Mouse (Mus musculus) cerebellum, postnatal 4 days (tissue): ENCODE results near the gene Acap3.

Experiments
- DNase-seq, 2 experiments: peaks; one replicate each; pipeline ENCODE4 v3.0.0; 2022; ENCODE audit warnings: low spot score in 2 of 2, mixed read lengths in 1 of 2

Acap3 gene

GRCm38 (mm10) chr4:155932031-155932430, 40.4 kb downstream of the Acap3 start:
- no peak for DNase-seq

- DNase-seq = peak in 1 of 2 experiments; percentile 11
These were observed 51.4 kb downstream of the Acap3 start for GRCm38 (mm10) chr4:155943049-155943452.

DNA sequence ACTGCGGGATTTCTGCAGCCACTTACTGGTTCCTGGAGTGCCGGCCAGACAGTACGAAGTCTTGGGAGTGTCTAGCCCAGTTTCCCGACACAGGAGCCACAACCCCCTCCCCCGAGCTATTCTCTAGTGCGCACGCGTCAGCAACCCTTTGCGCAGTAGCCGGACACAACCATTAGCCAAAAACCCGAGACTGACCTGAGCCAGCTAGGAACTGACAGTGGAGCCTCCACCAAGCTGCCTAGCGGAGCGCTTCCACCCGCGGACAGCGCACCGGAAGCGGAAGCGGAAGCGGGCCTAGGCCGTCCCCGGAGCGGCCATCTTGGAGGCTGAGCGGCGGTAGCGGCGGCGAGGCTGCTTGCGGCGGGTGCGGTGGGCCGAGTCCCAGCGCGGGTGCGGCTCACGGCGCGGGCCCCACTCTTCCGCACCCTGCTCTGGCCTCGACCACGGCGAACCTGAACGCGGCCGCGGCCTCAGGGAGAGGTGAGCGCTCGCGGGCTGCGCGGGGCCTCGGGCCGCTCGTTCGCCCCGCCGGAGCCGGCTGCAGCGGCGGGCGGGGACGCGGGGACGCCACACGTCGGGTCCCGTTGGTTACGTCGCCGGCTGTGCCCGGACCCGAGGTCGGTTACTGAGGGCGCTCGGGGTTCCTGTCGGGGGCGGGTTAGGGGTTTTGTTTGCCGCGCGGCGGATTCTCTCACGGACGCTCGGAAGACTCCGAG, 52.1 kb downstream of the Acap3 start, which contains the start of gene Ube2j2:
Gene Ube2j2, plus strand, starts transcription at position 298 of the 716 bp plus-strand sequence.
- peak; percentile 96 to 98 for DNase-seq

DNA sequence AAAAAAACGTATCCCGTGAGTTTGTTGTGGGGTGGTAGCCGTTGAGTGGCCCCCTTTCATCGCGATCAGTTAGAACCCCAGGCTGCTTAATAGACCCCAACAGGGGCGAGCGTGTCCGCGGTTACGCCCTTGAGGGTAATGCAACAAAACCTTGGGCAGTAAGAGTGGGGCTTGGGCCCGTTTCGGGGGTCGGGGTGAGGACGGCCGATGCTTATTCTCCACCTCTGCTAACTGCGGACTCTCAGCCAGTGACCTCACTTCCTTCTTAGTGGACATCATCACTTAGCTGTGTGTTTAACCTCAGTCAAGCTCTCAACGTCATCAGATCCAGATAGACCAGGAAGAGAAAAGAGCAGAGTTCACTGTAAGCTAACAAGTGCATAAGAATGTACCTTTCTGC, 52.6 kb downstream of the Acap3 start:
- no peak for DNase-seq

GRCm38 (mm10) chr4:155947094-155947493, 55.5 kb downstream of the Acap3 start:
- DNase-seq = no peak

DNA sequence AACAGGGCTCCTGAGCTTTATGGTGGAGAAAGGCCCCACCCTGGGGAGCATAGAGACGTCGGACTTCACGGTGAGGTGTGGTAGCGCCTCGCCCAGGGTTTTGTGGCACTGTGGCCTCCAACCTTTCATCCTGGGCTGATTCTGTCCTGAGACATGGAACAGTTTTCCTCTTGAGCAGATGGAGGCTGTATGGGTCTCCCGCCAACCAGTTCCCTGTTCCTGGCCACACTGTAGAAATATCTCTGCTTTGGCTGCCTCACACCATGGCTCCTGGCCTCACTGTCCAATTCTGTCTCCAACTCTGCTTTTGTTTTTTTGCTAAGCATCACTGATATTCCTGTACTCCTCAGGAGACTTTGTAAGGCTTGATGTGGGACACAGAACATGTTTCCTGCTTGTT, 63.9 kb downstream of the Acap3 start:
- no peak for DNase-seq
